Mouse (Mus musculus) liver, adult 2 months (tissue): ENCODE data around the gene Bmpr1a. TPM values are rescaled to one million over a fixed set of nuclear protein-coding genes. Genes with fewer than 3 reads are reported as not detected.

Experiments used
- DNase-seq: peaks from one replicate; pipeline ENCODE4 v3.0.0-alpha.2; 2011; ENCODE audit warnings: low read depth, low spot score; ENCODE audit errors: extremely low read depth
- H3K27ac ChIP-seq: fragments of 200-500 bp; replicated peaks from 2 replicates; pipeline ENCODE4 v1.5.1; 2012; ENCODE audit warnings: low read depth, mild to moderate bottlenecking, control low read depth, inconsistent platforms, low read length; ENCODE audit not compliant: insufficient read depth
- H3K27me3 ChIP-seq: fragments of 200-500 bp; 2 replicates; pipeline ENCODE4 v1.6.1; 2012; ENCODE audit warnings: mild to moderate bottlenecking, moderate library complexity, low read length, inconsistent platforms; ENCODE audit not compliant: control insufficient read depth, insufficient read depth
- H3K36me3 ChIP-seq: fragments of 200-500 bp; 2 replicates; pipeline ENCODE4 v1.6.1; 2012; ENCODE audit warnings: low read length, inconsistent platforms; ENCODE audit not compliant: control insufficient read depth, insufficient read depth
- H3K4me1 ChIP-seq: fragments of 200-500 bp; 2 replicates; pipeline ENCODE4 v1.6.1; 2011; ENCODE audit warnings: low read length; ENCODE audit not compliant: control insufficient read depth, insufficient read depth
- H3K4me3 ChIP-seq: fragments of 200-500 bp; 2 replicates; pipeline ENCODE4 v1.5.1; 2011; ENCODE audit warnings: low read depth, mild to moderate bottlenecking, control low read depth, low read length, moderate library complexity; ENCODE audit not compliant: insufficient read depth
- H3K79me2 ChIP-seq: fragments of 200-500 bp; 2 replicates; pipeline ENCODE4 v1.6.1; 2012; ENCODE audit warnings: inconsistent platforms, mild to moderate bottlenecking, low read length, moderate library complexity; ENCODE audit not compliant: control insufficient read depth, insufficient read depth
- H3K9ac ChIP-seq: fragments of 200-500 bp; 2 replicates; pipeline ENCODE4 v1.6.1; 2012; ENCODE audit warnings: low read depth, mild to moderate bottlenecking, control low read depth, inconsistent platforms, low read length
- CTCF ChIP-seq: fragments of 200-500 bp; IDR thresholded peaks from 2 replicates; pipeline ENCODE4 v1.5.1; 2011; ENCODE audit warnings: low read depth, low read length, control low read depth
- POLR2A ChIP-seq: fragments of 200-500 bp; IDR thresholded peaks from 2 replicates; pipeline ENCODE4 v1.6.1; 2011; ENCODE audit warnings: low read length, control low read depth; ENCODE audit not compliant: insufficient read depth; ENCODE audit errors: extremely low read depth
- WGBS: fragments of 180-500 bp; shearing (Covaris S2); methylation state at CpG from one replicate; pipeline ENCODE4 v1.1.7; 2018; 5-methylcytosine and 5-hydroxymethylcytosine counted together
- polyA plus RNA-seq: library from polyadenylated mRNA; depleted of rRNA; stranded (reverse); fragments of >200 nt; gene quantifications from 2 replicates; pipeline ENCODE4 v1.2.3, GENCODE M21; 2012
- total RNA-seq: library from RNA; depleted of rRNA; stranded (reverse); fragments of >200 nt; gene quantifications from 2 replicates; pipeline ENCODE4 v1.2.3, GENCODE M21; 2014

Bmpr1a gene
- total and polyA plus RNA-seq, 2 experiments: 4.5 to 20.4 TPM

DNA sequence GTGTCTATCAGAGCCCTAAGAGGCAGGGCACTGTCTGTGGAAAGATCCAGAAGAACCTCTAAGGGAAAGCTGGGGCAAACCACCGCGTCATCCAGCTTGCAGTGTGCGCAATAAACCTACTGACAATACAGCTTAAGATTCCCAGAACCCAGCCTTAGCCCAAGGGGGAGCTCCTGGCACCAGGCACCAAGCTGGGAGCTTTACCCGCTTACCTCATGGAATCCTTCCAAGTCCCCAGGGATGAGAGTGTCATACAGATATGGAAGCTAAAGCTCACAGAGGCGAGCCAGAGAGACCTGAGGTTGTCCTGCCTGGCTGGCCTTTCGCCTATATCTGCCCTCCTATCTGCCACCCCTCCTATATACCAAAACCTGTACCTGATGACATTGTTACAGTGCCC is 40.5 kb upstream of the Bmpr1a start:
- Histone ChIP-seq H3K27ac (no peak overlapping the region), H3K27me3 (no peaks in the 10 kb centered on the region), H3K79me2 (no peaks in the 10 kb centered on the region), H3K9ac (no peak overlapping the region), H3K36me3 (no peaks in the 10 kb centered on the region), H3K4me3 (no peak overlapping the region), H3K4me1 (peaks cover 4% of the 10 kb centered on the region; the same call in 1 of the 2 replicates)
- TF ChIP-seq POLR2A: no peak
- no peak for TF ChIP-seq CTCF
- WGBS: 92% methylated on average over 6 of the region's 6 CpGs
- DNase-seq: no peak

DNA sequence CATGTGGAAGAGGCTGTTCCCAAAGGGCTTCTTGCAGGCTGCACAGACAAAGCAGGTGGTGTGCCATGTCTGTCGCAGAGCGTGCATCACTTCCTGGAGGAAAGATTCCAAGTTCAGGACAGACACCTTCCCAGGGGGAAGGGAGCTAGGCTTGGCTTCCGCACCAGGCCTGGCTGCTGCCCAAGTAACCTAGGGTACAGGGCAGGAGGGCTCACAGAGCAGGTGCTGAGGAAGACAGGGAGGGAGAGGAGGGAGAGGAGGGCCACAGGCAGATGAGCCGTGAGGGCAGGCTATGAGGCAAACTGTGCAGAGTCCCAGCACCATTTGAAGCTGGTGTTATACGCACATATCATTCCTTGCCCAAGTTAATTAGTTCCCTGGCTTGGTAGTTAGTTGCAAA is 38.8 kb upstream of the Bmpr1a start:
- H3K9ac ChIP-seq: no peak overlapping the region
- no peaks in the 10 kb centered on the region for H3K27me3 ChIP-seq
- H3K4me1 ChIP-seq: no peaks in the 10 kb centered on the region; the same call in 1 of the 2 replicates
- no peaks in the 10 kb centered on the region for H3K36me3 ChIP-seq
- 67% methylated on average over 5 of the region's 5 CpGs for WGBS
- no peaks in the 10 kb centered on the region for H3K79me2 ChIP-seq
- no peak for DNase-seq
- H3K27ac ChIP-seq: no peak overlapping the region
- no peak overlapping the region for H3K4me3 ChIP-seq
- TF ChIP-seq POLR2A: no peak
- no peak for TF ChIP-seq CTCF

DNA sequence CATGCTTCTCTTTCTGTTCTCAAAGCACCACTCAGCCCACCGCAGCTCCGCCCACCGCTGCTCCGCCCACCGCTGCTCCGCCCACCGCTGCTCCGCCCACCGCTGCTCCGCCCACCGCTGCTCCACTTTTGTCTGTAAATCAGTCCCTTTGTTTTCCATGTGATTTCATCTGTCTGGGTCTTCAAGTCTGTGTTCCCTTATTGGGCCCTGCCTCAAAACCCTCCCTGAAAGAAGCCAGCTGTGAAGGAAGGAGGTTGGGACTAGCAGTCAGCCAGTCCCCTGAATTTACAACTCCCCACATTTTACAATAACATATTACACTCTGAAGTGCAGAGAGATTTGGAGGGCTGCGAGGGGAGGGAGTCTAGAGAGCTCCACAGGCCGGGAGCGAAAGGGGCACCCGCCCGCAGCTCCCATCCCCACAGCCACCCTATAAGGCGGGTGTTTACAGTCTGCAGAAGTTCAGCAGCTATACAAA is 37.6 kb upstream of the Bmpr1a start:
- no peaks in the 10 kb centered on the region for H3K36me3 ChIP-seq
- no peak overlapping the region for H3K4me3 ChIP-seq
- H3K79me2 ChIP-seq: no peaks in the 10 kb centered on the region
- no peak for DNase-seq
- H3K27ac ChIP-seq: no peak overlapping the region
- H3K4me1 ChIP-seq: peaks cover 4% of the 10 kb centered on the region; the same call in 1 of the 2 replicates
- no peaks in the 10 kb centered on the region for H3K27me3 ChIP-seq
- no peak for TF ChIP-seq CTCF
- no peak for TF ChIP-seq POLR2A
- no peak overlapping the region for H3K9ac ChIP-seq
- WGBS: 38% methylated on average over 16 of the region's 17 CpGs

DNA sequence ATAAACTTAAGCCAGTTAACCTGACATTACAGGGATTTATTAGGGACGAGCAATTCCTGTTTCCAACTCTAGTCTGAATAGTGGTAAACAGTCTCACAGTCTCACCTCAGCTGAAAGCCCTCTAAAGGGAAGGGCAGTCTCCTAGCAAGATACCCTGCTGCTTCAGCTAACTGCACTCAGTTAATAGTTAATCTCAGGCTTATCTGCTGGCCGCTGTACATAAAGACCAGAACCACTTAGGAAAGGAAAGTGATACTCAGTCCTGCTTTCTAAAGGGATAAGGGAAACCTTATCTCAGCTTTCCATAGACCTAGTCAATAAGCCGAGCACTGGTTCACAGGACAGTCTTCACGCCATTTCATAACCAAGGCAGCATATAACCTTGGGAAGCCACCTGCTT is 32.7 kb upstream of the Bmpr1a start:
- 22% methylated on average over 4 of the region's 4 CpGs for WGBS

DNA sequence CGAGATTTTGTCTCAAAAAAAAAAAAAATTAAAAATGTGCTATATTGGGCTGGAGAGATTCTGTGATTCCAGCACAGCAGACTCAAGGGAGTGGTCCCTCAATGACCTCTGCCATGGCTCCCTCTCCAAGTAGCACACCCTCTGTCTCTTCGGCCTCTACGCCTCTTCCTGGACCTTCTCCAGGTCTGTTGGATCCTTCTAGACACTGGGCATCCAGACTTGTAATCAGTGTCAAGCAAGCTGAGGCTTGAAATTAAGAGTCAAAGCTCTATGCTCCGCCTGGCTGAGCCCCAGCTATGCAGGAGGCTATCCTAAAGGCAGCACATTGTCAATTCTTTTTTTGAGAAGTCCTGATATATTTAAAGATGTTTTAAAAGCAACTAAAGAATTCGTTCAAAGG is 30.4 kb upstream of the Bmpr1a start:
- no peak for DNase-seq
- WGBS: 77% methylated on average over 5 of the region's 5 CpGs
- Histone ChIP-seq H3K4me1 (peaks cover 4% of the 10 kb centered on the region; the same call in 1 of the 2 replicates), H3K27ac (no peak overlapping the region), H3K4me3 (no peak overlapping the region), H3K9ac (no peak overlapping the region), H3K36me3 (no peaks in the 10 kb centered on the region), H3K79me2 (no peaks in the 10 kb centered on the region), H3K27me3 (no peaks in the 10 kb centered on the region)
- TF ChIP-seq CTCF (no peak), POLR2A (no peak)

More for the DNA sequence above, 32.7 kb upstream of the Bmpr1a start:
- H3K4me1 ChIP-seq: peaks cover 4% of the 10 kb centered on the region; the same call in 1 of the 2 replicates
- no peak overlapping the region for H3K9ac ChIP-seq
- no peaks in the 10 kb centered on the region for H3K36me3 ChIP-seq
- TF ChIP-seq POLR2A (no peak), CTCF (no peak)
- H3K27me3 ChIP-seq: no peaks in the 10 kb centered on the region
- H3K79me2 ChIP-seq: no peaks in the 10 kb centered on the region
- H3K4me3 ChIP-seq: peak overlapping the region; percentile 34
- H3K27ac ChIP-seq: no peak overlapping the region
- DNase-seq: peak; percentile 53

DNA sequence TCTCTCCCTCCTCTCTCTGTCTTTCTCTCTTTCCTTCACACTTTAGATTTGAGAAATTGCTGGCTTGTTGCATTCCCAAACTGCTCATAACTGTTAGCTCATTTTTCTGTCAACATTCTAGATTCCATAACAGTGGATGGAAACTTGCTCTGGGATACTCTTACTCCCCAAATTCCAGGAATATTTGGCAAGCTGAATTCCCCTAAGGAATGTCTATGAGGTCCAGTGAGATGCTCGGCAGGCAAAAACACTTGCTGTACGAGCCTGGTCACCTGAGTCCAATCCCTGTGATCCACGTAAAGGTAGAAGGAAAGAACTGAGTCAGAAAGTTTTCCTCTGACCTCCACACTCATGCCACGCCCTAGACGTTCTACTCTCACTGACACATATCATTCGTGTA is 29.4 kb upstream of the Bmpr1a start:
- Histone ChIP-seq H3K27me3 (no peaks in the 10 kb centered on the region), H3K36me3 (no peaks in the 10 kb centered on the region), H3K79me2 (no peaks in the 10 kb centered on the region), H3K4me1 (peaks cover 4% of the 10 kb centered on the region; the same call in 1 of the 2 replicates), H3K9ac (no peak overlapping the region), H3K27ac (no peak overlapping the region), H3K4me3 (no peak overlapping the region)
- WGBS: 86% methylated on average over 6 of the region's 6 CpGs
- DNase-seq: no peak
- no peak for TF ChIP-seq CTCF
- TF ChIP-seq POLR2A: no peak
